Mouse (Mus musculus): ENCODE measurements at regions not wholly inside any gene's neighbourhood (a gene's known extent, or its start where the extent isn't known, plus 50 kb on each side); places are given as distances from the start of the nearest gene placed in this dataset.

GRCm38 (mm10) chr7:75063816-75064215 lies 245.2 kb downstream of the Sv2b start:
- no peak for DNase-seq (ENCODE audit: low spot score)

- no peak for DNase-seq (ENCODE audit: low spot score)
Observed at GRCm38 (mm10) chr7:75050231-75050630, 258.8 kb downstream of the Sv2b start.

GRCm38 (mm10) chr7:75049751-75050150 lies 259.3 kb downstream of the Sv2b start:
- no peak for DNase-seq (ENCODE audit: low spot score)

- DNase-seq (ENCODE audit: low spot score) = no peak
Observed at GRCm38 (mm10) chr7:75048822-75049221, 260.2 kb downstream of the Sv2b start.

- DNase-seq (ENCODE audit: low spot score) = no peak
Observed at GRCm38 (mm10) chr7:75047827-75048226, 261.2 kb downstream of the Sv2b start.

GRCm38 (mm10) chr7:75040871-75041270 lies 268.2 kb downstream of the Sv2b start:
- DNase-seq (ENCODE audit: low spot score) = no peak

- no peak for DNase-seq (ENCODE audit: low spot score)
Observed at GRCm38 (mm10) chr7:75026191-75026590, 282.9 kb downstream of the Sv2b start.

- peak; percentile 54 for DNase-seq (ENCODE audit: low spot score)
Observed at GRCm38 (mm10) chr7:75021966-75022365, 287.1 kb downstream of the Sv2b start.

- no peak for DNase-seq (ENCODE audit: low spot score)
Observed at GRCm38 (mm10) chr7:75018640-75019039, 290.4 kb downstream of the Sv2b start.

- DNase-seq (ENCODE audit: low spot score) = no peak
Observed at GRCm38 (mm10) chr7:75008481-75008880, 300.6 kb downstream of the Sv2b start.

GRCm38 (mm10) chr7:74990198-74990597 lies 318.9 kb downstream of the Sv2b start:
- DNase-seq (ENCODE audit: low spot score) = no peak

- no peak for DNase-seq (ENCODE audit: low spot score)
Observed at GRCm38 (mm10) chr7:74979479-74979878, 329.6 kb downstream of the Sv2b start.

- DNase-seq (ENCODE audit: low spot score) = no peak
Observed at GRCm38 (mm10) chr7:74975986-74976385, 333.1 kb downstream of the Sv2b start.

GRCm38 (mm10) chr7:74974448-74974847 lies 334.6 kb downstream of the Sv2b start:
- no peak for DNase-seq (ENCODE audit: low spot score)

GRCm38 (mm10) chr7:74944421-74945098 lies 364.5 kb downstream of the Sv2b start:
- DNase-seq (ENCODE audit: low spot score) = no peak

GRCm38 (mm10) chr7:74942917-74943316 lies 366.1 kb downstream of the Sv2b start:
- no peak for DNase-seq (ENCODE audit: low spot score)

- DNase-seq (ENCODE audit: low spot score) = no peak
Observed at GRCm38 (mm10) chr7:74942146-74942545, 366.9 kb downstream of the Sv2b start.

GRCm38 (mm10) chr7:74929142-74929829 lies 374.7 kb upstream of the Slco3a1 start:
- no peak for DNase-seq (ENCODE audit: low spot score)

GRCm38 (mm10) chr7:74928226-74928927 lies 373.8 kb upstream of the Slco3a1 start:
- DNase-seq (ENCODE audit: low spot score) = no peak

GRCm38 (mm10) chr7:74926729-74927128 lies 372.1 kb upstream of the Slco3a1 start:
- no peak for DNase-seq (ENCODE audit: low spot score)

- DNase-seq (ENCODE audit: low spot score) = no peak
Observed at GRCm38 (mm10) chr7:74924156-74924555, 369.6 kb upstream of the Slco3a1 start.

- DNase-seq (ENCODE audit: low spot score) = peak; percentile 39
Observed at GRCm38 (mm10) chr7:74908311-74908962, 353.9 kb upstream of the Slco3a1 start.

GRCm38 (mm10) chr7:74907391-74907790 lies 352.8 kb upstream of the Slco3a1 start:
- no peak for DNase-seq (ENCODE audit: low spot score)

All from embryo, embryonic 10.5 days (tissue).